Mouse (Mus musculus) inflammation-experienced regulatory T-cells, adult 6 months (primary cell): ENCODE measurements around the gene Btbd35f11. TPM values are rescaled to one million over a fixed set of nuclear protein-coding genes. Genes with fewer than 3 reads are reported as not detected.
"Not testable (repeated sequence)": the region's sequence is repeated elsewhere in the genome, so short reads cannot be mapped to it uniquely, and the experiment has no call there.

Experiments used
- ATAC-seq: one replicate; pipeline ENCODE4 v1.8.0; 2017
- polyA plus RNA-seq, 3 experiments: library from polyadenylated mRNA; unstranded; fragments of 100-300 nt; shearing (Covaris generic); gene quantifications; one replicate each; pipeline ENCODE4 v1.2.1; 2017

The Btbd35f11 gene
- polyA plus RNA-seq, result not detected

GRCm38 (mm10) chrX:3443590-3443989, at the start of gene Btbd35f11:
Gene Btbd35f11, minus strand, starts transcription at chrX:3443690.
- not testable (repeated sequence) for ATAC-seq

GRCm38 (mm10) chrX:3409946-3410345, 33.5 kb downstream of the Btbd35f11 start:
- not testable (repeated sequence) for ATAC-seq

Other genes with a start within 250 kb of the Btbd35f11 start
- not detected for gene Btbd35f24, start 247.9 kb downstream of the Btbd35f11 start, polyA plus RNA-seq